Mouse (Mus musculus) small intestine, adult 2 months (tissue): ENCODE measurements around the gene Gm34653.

ENCODE experiments used
- CTCF ChIP-seq: fragments of 200-500 bp; IDR thresholded peaks from 2 replicates; pipeline ENCODE4 v1.5.1; 2012; ENCODE audit warnings: low read depth, mild to moderate bottlenecking, control low read depth, inconsistent platforms, low read length, moderate library complexity, mixed read lengths; ENCODE audit not compliant: insufficient replicate concordance, insufficient read length; ENCODE audit errors: extremely low read depth
- POLR2A ChIP-seq: fragments of 200-500 bp; IDR thresholded peaks from 2 replicates; pipeline ENCODE4 v1.6.1; 2012; ENCODE audit warnings: low read depth, mild to moderate bottlenecking, control low read depth, inconsistent platforms, low read length, moderate library complexity

- TF ChIP-seq CTCF (no peak), POLR2A (no peak)
Observed at GRCm38 (mm10) chr2:34783064-34784020, 49.5 kb upstream of the Gm34653 start.
